Mouse (Mus musculus): ENCODE results near the gene Hoxc10.
A peak's percentile ranks its signal among the peaks of the same experiment; 100 is the strongest.

Gene Hoxc10

GRCm38 (mm10) chr15:102990461-102991397 is 24.1 kb downstream of the Hoxc10 start, which contains the start of gene Hoxc8:
TSS of gene Hoxc8 (plus strand) at chr15:102990607.
- DNase-seq (ENCODE audit: low read depth): no peak

DNA sequence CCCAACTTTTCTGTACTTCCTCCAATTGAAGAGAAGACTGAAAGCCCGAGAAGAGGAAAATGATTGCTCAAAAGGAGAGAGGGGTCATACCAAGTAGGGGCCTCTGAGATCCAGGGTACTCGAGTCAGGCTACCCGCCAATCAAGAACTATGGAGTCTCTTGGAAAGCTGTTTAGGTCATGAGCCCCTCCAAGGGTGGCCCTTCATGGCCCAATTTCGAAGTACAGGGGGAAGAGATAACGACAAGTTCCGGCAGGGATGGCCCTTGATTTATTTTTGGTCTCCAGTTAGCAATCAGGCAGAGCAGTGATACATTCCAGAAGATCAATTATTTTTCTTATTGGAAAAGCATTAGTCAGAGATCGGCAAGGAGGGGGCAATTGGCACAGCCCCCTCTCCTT is 25.2 kb downstream of the Hoxc10 start:
- no peak for DNase-seq (ENCODE audit: low read depth)

- no peak for DNase-seq (ENCODE audit: low read depth)
Measured at GRCm38 (mm10) chr15:102992206-102992605, 25.6 kb downstream of the Hoxc10 start.

- DNase-seq (ENCODE audit: low read depth): no peak
Measured at GRCm38 (mm10) chr15:102992863-102993262, 26.3 kb downstream of the Hoxc10 start.

DNA sequence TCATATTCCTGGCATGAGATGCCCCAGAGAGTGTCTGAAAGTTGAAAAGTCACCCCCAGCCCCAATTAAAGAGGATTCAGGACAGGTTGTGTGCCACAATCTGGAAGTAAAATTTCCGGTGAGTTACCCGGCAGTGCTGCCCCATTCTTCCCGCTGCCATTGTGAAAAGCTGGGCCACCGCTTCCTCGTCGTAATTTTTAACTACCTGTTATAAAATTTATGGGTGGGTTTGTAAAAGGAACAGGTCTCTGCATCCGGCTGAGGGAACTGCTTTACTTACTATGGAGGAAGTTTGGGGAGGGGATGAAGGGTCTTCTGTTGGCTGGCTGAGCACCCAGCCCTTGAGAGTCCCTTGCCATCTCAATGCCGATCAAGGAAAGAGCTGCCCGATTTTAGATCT is 30.0 kb downstream of the Hoxc10 start:
- DNase-seq (ENCODE audit: low read depth): no peak

DNA sequence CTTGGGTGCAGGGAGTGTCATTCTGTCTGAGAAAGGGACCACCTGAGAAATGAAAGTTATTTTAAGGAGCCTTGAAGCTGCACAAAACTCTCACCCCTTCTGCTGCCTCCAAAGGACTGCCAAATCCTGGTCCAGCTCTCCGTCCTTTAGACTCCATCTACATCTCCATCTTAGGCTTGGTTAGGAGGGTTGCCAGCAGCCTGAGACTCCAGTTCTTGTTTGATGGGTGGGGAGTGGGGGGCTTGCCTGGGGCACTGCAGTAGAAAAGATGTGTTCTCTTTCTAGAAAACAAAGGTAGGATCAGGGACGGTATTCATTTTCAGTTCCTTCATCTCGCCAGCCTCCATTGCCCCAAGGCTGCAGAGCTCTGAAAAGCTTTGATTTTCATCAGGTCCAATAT is 30.8 kb downstream of the Hoxc10 start:
- peak; percentile 38 for DNase-seq (ENCODE audit: low read depth)

DNA sequence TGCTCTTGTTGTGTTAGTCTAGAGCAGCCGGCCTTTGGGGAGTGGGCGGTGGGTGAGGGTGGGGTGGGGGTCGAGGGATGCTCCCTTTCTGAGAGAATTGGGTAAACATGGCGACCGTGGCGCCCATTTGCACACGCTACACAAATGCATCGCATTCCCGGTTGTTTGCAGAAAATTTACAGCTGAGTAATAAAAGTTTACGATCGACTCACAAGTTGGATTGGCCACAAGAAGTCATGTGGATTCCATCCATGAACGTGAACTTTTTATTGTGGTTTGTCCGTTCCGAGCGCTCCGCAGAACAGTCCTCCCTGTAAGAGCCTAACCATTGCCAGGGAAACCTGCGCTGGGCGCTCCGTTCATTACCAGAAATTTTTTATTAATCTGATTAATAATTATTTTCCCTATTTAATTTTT is 31.4 kb downstream of the Hoxc10 start, which contains the start of gene Hoxc6:
Gene Hoxc6 (plus strand): TSS at position 319 of the 417 bp plus-strand sequence.
- peak; percentile 82 for DNase-seq (ENCODE audit: low read depth)

DNA sequence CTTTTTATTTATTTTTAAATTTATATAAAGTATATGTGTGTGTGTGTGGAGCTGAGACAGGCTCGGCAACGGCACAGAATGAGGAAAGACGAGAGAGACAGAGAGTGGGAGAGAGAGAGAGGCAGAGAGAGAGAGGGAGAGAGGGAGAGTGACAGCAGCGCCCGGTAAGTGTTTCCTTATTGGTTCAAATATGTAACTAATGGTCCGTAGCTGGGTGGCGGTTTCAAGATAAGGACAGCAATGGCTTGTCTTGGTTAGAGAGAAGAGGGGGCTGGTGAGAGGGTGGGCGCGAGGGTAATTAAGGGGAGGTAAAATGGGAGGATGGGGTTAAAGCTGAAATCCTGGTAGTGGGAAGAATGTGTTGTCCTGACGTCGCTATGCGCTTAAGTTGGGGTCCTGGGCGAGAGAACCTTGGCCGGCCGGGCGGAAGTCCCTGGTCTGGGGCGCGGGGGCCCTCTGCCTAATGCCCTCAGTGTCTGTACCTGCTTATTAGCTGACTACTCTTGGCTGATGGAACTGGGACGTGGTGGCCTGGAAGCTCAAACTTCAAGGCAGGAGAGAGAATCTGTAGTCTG is 32.1 kb downstream of the Hoxc10 start:
- peak; percentile 50 for DNase-seq (ENCODE audit: low read depth)

DNA sequence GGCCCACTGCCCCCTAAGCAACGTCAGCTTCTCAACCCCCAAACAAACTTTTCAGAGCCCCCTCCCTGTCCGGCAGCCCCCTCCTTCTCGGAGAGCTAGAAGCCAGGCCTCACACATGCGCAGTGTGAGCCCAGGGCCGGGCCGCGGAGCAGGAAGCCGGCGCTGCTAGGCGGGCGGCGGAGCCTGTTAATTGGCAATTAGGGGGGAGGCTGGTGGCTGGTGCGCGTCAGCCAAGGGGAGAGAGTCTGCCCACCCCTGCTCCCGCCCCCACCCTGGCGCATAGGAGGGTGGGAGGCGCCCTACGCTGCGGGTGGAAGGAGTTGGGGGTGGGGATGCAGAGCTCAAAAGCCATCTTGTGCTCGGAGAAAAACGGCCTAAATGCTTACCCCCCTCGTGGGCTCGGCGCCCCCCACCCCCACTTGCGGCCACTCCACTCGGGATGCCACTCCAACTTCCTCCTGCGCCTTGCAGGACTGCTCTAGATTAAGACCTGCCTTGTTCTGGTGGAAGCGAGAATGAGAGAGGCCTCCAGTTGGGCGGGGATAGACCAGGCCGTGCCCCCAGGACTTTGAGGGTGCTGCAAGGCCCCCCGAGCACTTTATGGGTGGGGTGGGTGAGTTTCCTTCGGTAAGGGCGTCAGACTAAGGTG is 32.7 kb downstream of the Hoxc10 start:
- peak; percentile 96 for DNase-seq (ENCODE audit: low read depth)

DNA sequence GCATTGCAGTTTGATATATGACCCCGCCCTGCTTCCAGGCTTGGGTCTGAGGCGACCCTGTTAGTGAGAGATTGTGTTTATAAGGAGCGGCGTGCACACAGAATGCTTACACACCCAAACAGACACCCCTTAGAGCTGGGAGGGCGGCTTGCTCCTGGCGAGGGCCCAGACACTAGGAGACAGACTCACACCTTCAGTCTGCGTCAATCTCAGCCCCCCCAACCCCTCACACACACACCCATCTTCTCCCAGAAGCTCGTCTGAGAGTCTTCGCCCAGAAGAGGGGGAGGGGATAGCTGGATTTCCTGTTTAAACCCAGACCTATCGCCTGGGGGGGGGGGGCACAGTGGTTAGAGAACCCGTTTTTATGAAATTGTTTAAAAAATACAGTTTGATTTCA is 33.4 kb downstream of the Hoxc10 start:
- DNase-seq (ENCODE audit: low read depth): peak; percentile 55

DNA sequence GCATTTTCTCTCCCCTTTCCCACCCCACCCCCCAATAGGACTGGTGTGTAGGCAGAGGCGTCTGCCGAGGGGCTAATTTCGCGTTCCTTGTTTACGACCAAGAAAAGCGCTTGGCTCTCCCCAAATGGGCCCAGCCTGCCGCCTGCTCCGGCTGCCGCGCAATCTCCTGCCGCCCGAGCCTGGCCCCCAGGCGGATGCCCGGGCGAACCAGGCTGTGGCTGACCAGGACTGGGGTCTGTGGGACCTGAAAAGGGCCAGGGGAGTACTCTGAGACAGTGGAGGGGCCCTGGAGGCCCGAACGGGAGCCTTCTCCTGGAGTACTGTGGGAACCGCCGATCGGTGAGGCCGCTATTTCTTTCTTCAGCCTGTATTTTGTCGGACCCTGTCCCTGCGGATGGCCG is 33.9 kb downstream of the Hoxc10 start:
- DNase-seq (ENCODE audit: low read depth): no peak

GRCm38 (mm10) chr15:103001370-103001769 is 34.8 kb downstream of the Hoxc10 start:
- no peak for DNase-seq (ENCODE audit: low read depth)

DNA sequence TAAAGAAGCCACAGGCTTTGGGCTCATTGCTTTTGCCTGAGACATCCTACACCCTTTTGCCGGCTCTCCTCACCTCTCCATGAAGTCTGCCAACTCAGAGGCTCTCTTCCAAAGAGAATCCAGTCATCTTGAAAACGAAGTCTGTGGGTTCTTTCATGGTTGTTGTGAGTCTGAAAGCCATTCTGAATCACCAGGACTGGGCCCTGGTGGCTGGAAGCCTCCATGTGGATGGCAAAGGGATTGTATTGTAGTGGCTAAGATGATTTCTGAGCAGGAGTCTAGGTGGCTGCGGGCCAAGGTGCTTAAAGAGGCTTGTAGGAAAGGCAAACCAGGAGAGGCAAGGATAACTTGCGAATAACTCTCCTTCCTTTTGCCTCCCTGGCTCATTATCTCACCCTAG is 35.6 kb downstream of the Hoxc10 start:
- DNase-seq (ENCODE audit: low read depth): peak; percentile 82

- DNase-seq (ENCODE audit: low read depth): peak; percentile 39
Measured at GRCm38 (mm10) chr15:103002821-103003448, 36.3 kb downstream of the Hoxc10 start.

DNA sequence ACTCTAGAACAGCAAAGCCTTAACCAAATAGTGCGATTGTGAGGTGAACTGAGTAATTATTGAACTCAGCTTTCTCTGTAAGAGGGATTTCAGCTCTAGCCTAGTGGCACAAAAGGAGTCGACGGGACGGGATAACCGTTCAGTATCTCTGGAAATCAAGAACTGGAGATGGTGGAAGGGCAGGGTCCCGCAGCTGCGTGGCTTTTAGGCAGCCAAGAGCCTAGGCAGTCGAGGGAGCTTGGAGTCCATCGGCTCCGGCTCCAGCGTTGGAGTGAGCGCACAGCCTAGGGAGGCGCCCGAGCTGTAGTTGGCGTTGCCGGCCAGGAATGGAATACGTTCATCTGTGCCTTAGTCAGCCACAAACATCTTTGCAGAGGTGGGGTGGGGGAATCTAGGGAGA is 38.7 kb downstream of the Hoxc10 start:
- DNase-seq (ENCODE audit: low read depth): peak; percentile 58

DNA sequence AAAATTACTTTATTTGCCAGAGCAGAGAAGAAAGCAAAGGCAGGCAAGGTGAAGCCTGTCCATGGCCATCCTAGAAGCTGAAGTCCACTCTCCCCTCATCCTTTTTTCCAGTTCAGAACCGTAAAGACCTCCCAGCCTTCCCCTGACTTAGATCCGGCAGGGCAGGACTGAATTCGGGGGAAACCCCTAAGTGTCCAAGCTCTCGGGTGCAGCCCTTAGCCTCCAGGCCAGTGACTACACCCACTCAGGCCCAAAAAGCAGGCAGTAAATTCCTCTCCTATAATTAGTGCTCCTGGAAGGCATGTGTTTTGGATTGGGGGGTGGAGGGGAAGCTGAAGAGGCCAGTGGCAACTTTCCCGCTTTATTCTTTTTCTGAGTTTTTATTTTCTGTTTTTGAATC is 39.2 kb downstream of the Hoxc10 start:
- peak; percentile 45 for DNase-seq (ENCODE audit: low read depth)

GRCm38 (mm10) chr15:103006326-103006725 is 39.7 kb downstream of the Hoxc10 start:
- no peak for DNase-seq (ENCODE audit: low read depth)

- DNase-seq (ENCODE audit: low read depth): peak; percentile 50
Measured at GRCm38 (mm10) chr15:103009265-103010111, 42.9 kb downstream of the Hoxc10 start.

- DNase-seq (ENCODE audit: low read depth): no peak
Measured at GRCm38 (mm10) chr15:103010112-103010846, 43.7 kb downstream of the Hoxc10 start.

DNA sequence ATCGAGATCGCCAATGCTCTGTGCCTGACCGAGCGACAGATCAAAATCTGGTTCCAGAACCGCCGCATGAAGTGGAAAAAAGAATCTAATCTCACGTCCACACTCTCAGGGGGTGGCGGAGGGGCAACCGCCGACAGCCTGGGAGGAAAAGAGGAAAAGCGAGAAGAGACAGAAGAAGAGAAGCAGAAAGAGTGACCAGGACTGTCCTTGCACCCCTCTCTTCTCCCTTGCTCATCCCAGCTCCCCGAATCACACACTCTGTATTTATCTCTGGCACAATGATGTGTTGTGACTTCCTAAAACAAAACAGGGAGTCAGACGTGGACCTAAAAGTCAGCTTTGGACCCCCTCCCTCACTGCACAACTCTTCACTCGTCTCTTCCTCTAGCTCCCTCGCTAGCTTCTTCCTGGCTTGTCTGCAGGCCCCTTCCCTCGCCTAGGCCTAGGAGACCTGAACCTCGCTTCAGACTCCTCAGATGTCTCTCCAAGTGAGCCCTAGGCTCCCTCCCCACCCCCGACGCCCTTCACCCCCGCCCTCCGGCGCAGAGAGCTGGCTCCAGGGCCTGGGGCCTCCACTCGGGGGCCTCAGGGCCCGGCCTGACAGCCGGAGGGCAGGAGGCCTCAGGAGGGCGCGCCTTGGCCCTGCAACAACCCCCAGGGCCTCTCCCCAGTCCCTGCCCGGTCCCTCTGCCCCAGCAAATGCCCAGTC is 44.4 kb downstream of the Hoxc10 start:
- no peak for DNase-seq (ENCODE audit: low read depth)

Measured in NIH3T3 (cell line).